Mouse (Mus musculus): ENCODE measurements around the gene Fbxo44.
A peak's percentile ranks its signal among the peaks of the same experiment; 100 is the strongest.

Gene Fbxo44

GRCm38 (mm10) chr4:148166431-148166830, 6.1 kb upstream of the Fbxo44 start:
- no peak for DNase-seq (ENCODE audit: extremely low spot score, low read depth, low spot score)

GRCm38 (mm10) chr4:148165551-148165950, 5.3 kb upstream of the Fbxo44 start:
- DNase-seq (ENCODE audit: extremely low spot score, low read depth, low spot score) = no peak

GRCm38 (mm10) chr4:148164461-148164860, 4.2 kb upstream of the Fbxo44 start:
- no peak for DNase-seq (ENCODE audit: extremely low spot score, low read depth, low spot score)

- no peak for DNase-seq (ENCODE audit: extremely low spot score, low read depth, low spot score)
Observed at GRCm38 (mm10) chr4:148164002-148164439, 3.7 kb upstream of the Fbxo44 start.

GRCm38 (mm10) chr4:148159544-148160435, 492 bp downstream of the Fbxo44 start:
- DNase-seq (ENCODE audit: extremely low spot score, low read depth, low spot score) = no peak

GRCm38 (mm10) chr4:148158436-148159348, 1.6 kb downstream of the Fbxo44 start:
- DNase-seq (ENCODE audit: extremely low spot score, low read depth, low spot score) = no peak

- no peak for DNase-seq (ENCODE audit: extremely low spot score, low read depth, low spot score)
Observed at GRCm38 (mm10) chr4:148154982-148155381, 5.3 kb downstream of the Fbxo44 start.

GRCm38 (mm10) chr4:148154006-148154405, 6.3 kb downstream of the Fbxo44 start:
- no peak for DNase-seq (ENCODE audit: extremely low spot score, low read depth, low spot score)

GRCm38 (mm10) chr4:148152547-148152946, 7.7 kb downstream of the Fbxo44 start:
- DNase-seq (ENCODE audit: extremely low spot score, low read depth, low spot score) = no peak

GRCm38 (mm10) chr4:148151267-148152168, 8.8 kb downstream of the Fbxo44 start, which contains the start of gene Fbxo6:
TSS of gene Fbxo6 (minus strand) at chr4:148152140.
- no peak for DNase-seq (ENCODE audit: extremely low spot score, low read depth, low spot score)

GRCm38 (mm10) chr4:148150953-148151266, 9.4 kb downstream of the Fbxo44 start:
- DNase-seq (ENCODE audit: extremely low spot score, low read depth, low spot score) = no peak

GRCm38 (mm10) chr4:148150242-148150641, 10.0 kb downstream of the Fbxo44 start:
- DNase-seq (ENCODE audit: extremely low spot score, low read depth, low spot score) = no peak

GRCm38 (mm10) chr4:148149540-148149939, 10.7 kb downstream of the Fbxo44 start:
- no peak for DNase-seq (ENCODE audit: extremely low spot score, low read depth, low spot score)

- no peak for DNase-seq (ENCODE audit: extremely low spot score, low read depth, low spot score)
Observed at GRCm38 (mm10) chr4:148147714-148148113, 12.6 kb downstream of the Fbxo44 start.

- no peak for DNase-seq (ENCODE audit: extremely low spot score, low read depth, low spot score)
Observed at GRCm38 (mm10) chr4:148143721-148144120, 16.6 kb downstream of the Fbxo44 start.

GRCm38 (mm10) chr4:148140098-148141011, 19.9 kb downstream of the Fbxo44 start:
- peak; percentile 92 for DNase-seq (ENCODE audit: extremely low spot score, low read depth, low spot score)

- DNase-seq (ENCODE audit: extremely low spot score, low read depth, low spot score) = no peak
Observed at GRCm38 (mm10) chr4:148139767-148140097, 20.6 kb downstream of the Fbxo44 start.

GRCm38 (mm10) chr4:148137503-148137902, 22.8 kb downstream of the Fbxo44 start:
- no peak for DNase-seq (ENCODE audit: extremely low spot score, low read depth, low spot score)

- no peak for DNase-seq (ENCODE audit: extremely low spot score, low read depth, low spot score)
Observed at GRCm38 (mm10) chr4:148134988-148135387, 25.3 kb downstream of the Fbxo44 start.

Data from hindlimb bud, embryonic 11.5 days (tissue).